Mouse (Mus musculus): ENCODE measurements around the gene Pappa.

DNA sequence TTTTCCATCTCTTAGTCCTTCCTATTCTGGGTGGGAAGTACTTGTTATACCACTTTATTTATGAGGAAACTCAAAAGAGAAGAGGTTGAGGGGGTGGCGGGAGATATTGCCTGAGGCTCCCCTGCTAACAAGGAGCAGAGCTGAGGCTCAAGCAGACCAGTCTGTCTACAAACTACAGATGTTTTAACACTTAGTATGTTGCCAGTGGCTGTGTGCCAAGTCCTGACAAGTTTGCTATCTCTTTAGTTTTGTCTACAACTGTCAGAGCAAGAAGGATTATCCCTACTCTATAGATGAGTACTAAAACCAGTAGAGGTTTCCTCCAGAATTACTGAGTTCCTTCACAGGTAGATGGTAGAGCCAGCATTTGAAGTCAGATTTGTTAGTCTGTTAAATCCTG, 23.0 kb downstream of the Pappa start:
- TF ChIP-seq POLR2A (IDR thresholded peaks at IDR 0.05; ENCODE audit: insufficient read depth, low read depth, low read length): no peak
- TF ChIP-seq CTCF (IDR thresholded peaks at IDR 0.05; ENCODE audit: insufficient read depth, low read depth, low read length): no peak
